Mouse (Mus musculus) stomach, embryonic 14.5 days (tissue): ENCODE data around the gene Ubac2. TPM values are rescaled to one million over a fixed set of nuclear protein-coding genes. Genes with fewer than 3 reads are reported as not detected.

ENCODE experiments used
- ATAC-seq: fragments of 200-750 bp; cut with Nextera tagmentation; 2 replicates; pipeline ENCODE4 v1.8.0; 2017; ENCODE audit warnings: low read depth, moderate TSS enrichment; ENCODE audit not compliant: insufficient number of reproducible peaks, insufficient read depth, low FRiP score
- H3K27ac ChIP-seq: fragments of 300-500 bp; sonication (generic); 2 replicates; pipeline ENCODE4 v1.5.1; 2014; ENCODE audit warnings: mild to moderate bottlenecking, low read length, moderate library complexity, mixed read lengths
- H3K27me3 ChIP-seq: fragments of 300-500 bp; sonication (generic); 2 replicates; pipeline ENCODE4 v1.6.1; 2014; ENCODE audit warnings: low read length, control low read depth, mixed read lengths; ENCODE audit not compliant: control insufficient read depth, insufficient read depth
- H3K36me3 ChIP-seq: fragments of 300-500 bp; sonication (generic); 2 replicates; pipeline ENCODE4 v1.6.1; 2014; ENCODE audit warnings: mild to moderate bottlenecking, control low read depth, low read length, moderate library complexity, mixed read lengths; ENCODE audit not compliant: control insufficient read depth, insufficient read depth
- H3K4me1 ChIP-seq: fragments of 300-500 bp; sonication (generic); 2 replicates; pipeline ENCODE4 v1.6.1; 2014; ENCODE audit warnings: low read length, control low read depth, mixed read lengths; ENCODE audit not compliant: control insufficient read depth, insufficient read depth
- H3K4me2 ChIP-seq: fragments of 300-500 bp; sonication (generic); replicated peaks from 2 replicates; pipeline ENCODE4 v1.6.1; 2014; ENCODE audit warnings: low read depth, low read length, control low read depth
- H3K4me3 ChIP-seq: fragments of 300-500 bp; sonication (generic); 2 replicates; pipeline ENCODE4 v1.5.1; 2014; ENCODE audit warnings: low read depth, low read length, control low read depth
- H3K9ac ChIP-seq: fragments of 300-500 bp; sonication (generic); replicated peaks from 2 replicates; pipeline ENCODE4 v1.6.1; 2014; ENCODE audit warnings: low read depth, mild to moderate bottlenecking, control low read depth, low read length, moderate library complexity, mixed read lengths
- H3K9me3 ChIP-seq: fragments of 300-500 bp; sonication (generic); 2 replicates; pipeline ENCODE4 v1.6.1; 2016; ENCODE audit warnings: low read depth, low read length, control low read depth; ENCODE audit not compliant: control insufficient read depth
- WGBS: fragments of 180-500 bp; shearing (Covaris S2); extraction: QIAGEN DNeasy Blood & Tissue Kit; methylation state at CpG from one replicate; pipeline ENCODE4 v1.1.7; 2014; 5-methylcytosine and 5-hydroxymethylcytosine counted together
- polyA plus RNA-seq: library from polyadenylated mRNA; unstranded; fragments of >200 nt; fragmentation: Nextera tagmentation; extraction: Ambion mirVana; gene quantifications from 2 replicates; pipeline ENCODE4 v1.2.1, GENCODE M21; 2014

The Ubac2 gene
- polyA plus RNA-seq, 1 experiment from 2014 or later, result 67.7 TPM

- no peak overlapping the region for H3K27ac ChIP-seq
- H3K36me3 ChIP-seq, result no peaks in the 10 kb centered on the region
- H3K4me3 ChIP-seq, result no peak overlapping the region
- no peak overlapping the region for H3K9ac ChIP-seq
- 89% methylated on average over 7 of the region's 7 CpGs for WGBS
- ATAC-seq, result no peak
- no peaks in the 10 kb centered on the region for H3K27me3 ChIP-seq
- no peaks in the 10 kb centered on the region for H3K4me1 ChIP-seq
- H3K4me2 ChIP-seq, result no peak overlapping the region
- no peaks in the 10 kb centered on the region for H3K9me3 ChIP-seq
These were observed 116.6 kb downstream of the Ubac2 start for GRCm38 (mm10) chr14:121994846-121995556.

GRCm38 (mm10) chr14:121995557-121995870 lies 117.1 kb downstream of the Ubac2 start:
- no peaks in the 10 kb centered on the region for H3K4me1 ChIP-seq
- no peak overlapping the region for H3K4me2 ChIP-seq
- no peaks in the 10 kb centered on the region for H3K9me3 ChIP-seq
- H3K9ac ChIP-seq, result no peak overlapping the region
- 79% methylated on average over 1 of the region's 1 CpGs for WGBS
- H3K27me3 ChIP-seq, result no peaks in the 10 kb centered on the region
- no peak overlapping the region for H3K27ac ChIP-seq
- ATAC-seq, result no peak
- no peaks in the 10 kb centered on the region for H3K36me3 ChIP-seq
- no peak overlapping the region for H3K4me3 ChIP-seq

GRCm38 (mm10) chr14:121996786-121997185 lies 118.4 kb downstream of the Ubac2 start:
- Histone ChIP-seq H3K9me3 (no peaks in the 10 kb centered on the region), H3K4me3 (no peak overlapping the region), H3K27ac (no peak overlapping the region), H3K36me3 (no peaks in the 10 kb centered on the region; the same call in 1 of the 2 replicates), H3K4me2 (no peak overlapping the region), H3K4me1 (no peaks in the 10 kb centered on the region), H3K27me3 (no peaks in the 10 kb centered on the region), H3K9ac (no peak overlapping the region)
- WGBS, result 85% methylated on average over 8 of the region's 8 CpGs
- no peak for ATAC-seq

GRCm38 (mm10) chr14:121999455-121999854 lies 121.0 kb downstream of the Ubac2 start:
- Histone ChIP-seq H3K27me3 (no peaks in the 10 kb centered on the region), H3K9ac (no peak overlapping the region), H3K9me3 (no peaks in the 10 kb centered on the region), H3K4me2 (no peak overlapping the region), H3K36me3 (no peaks in the 10 kb centered on the region; the same call in 1 of the 2 replicates), H3K4me1 (no peaks in the 10 kb centered on the region), H3K4me3 (no peak overlapping the region), H3K27ac (no peak overlapping the region)
- WGBS, result 78% methylated on average over 8 of the region's 8 CpGs
- ATAC-seq, result no peak

- Histone ChIP-seq H3K9ac (no peak overlapping the region), H3K9me3 (no peaks in the 10 kb centered on the region), H3K4me2 (no peak overlapping the region), H3K4me3 (no peak overlapping the region), H3K36me3 (no peaks in the 10 kb centered on the region; the same call in 1 of the 2 replicates), H3K27ac (no peak overlapping the region), H3K4me1 (no peaks in the 10 kb centered on the region), H3K27me3 (no peaks in the 10 kb centered on the region)
- no peak for ATAC-seq
- 94% methylated on average over 17 of the region's 17 CpGs for WGBS
These were observed 122.1 kb downstream of the Ubac2 start for GRCm38 (mm10) chr14:122000346-122001105.

- Histone ChIP-seq H3K36me3 (no peaks in the 10 kb centered on the region; the same call in 1 of the 2 replicates), H3K27ac (no peak overlapping the region), H3K4me1 (no peaks in the 10 kb centered on the region), H3K4me3 (no peak overlapping the region), H3K9ac (no peak overlapping the region), H3K4me2 (no peak overlapping the region), H3K9me3 (no peaks in the 10 kb centered on the region), H3K27me3 (no peaks in the 10 kb centered on the region)
- ATAC-seq, result no peak
- WGBS, result 94% methylated on average over 7 of the region's 7 CpGs
These were observed 123.8 kb downstream of the Ubac2 start for GRCm38 (mm10) chr14:122002224-122002623.

- no peaks in the 10 kb centered on the region for H3K9me3 ChIP-seq
- no peaks in the 10 kb centered on the region for H3K4me1 ChIP-seq
- peaks cover 2% of the 10 kb centered on the region; the same call in 1 of the 2 replicates for H3K36me3 ChIP-seq
- no peak overlapping the region for H3K4me2 ChIP-seq
- H3K9ac ChIP-seq, result no peak overlapping the region
- no peak overlapping the region for H3K4me3 ChIP-seq
- no peaks in the 10 kb centered on the region for H3K27me3 ChIP-seq
- ATAC-seq, result no peak
- no peak overlapping the region for H3K27ac ChIP-seq
These were observed 125.4 kb downstream of the Ubac2 start for GRCm38 (mm10) chr14:122003812-122004211.

- no peaks in the 10 kb centered on the region for H3K4me1 ChIP-seq
- no peak for ATAC-seq
- no peak overlapping the region for H3K4me2 ChIP-seq
- H3K27ac ChIP-seq, result no peak overlapping the region
- H3K9ac ChIP-seq, result no peak overlapping the region
- no peaks in the 10 kb centered on the region for H3K27me3 ChIP-seq
- no peaks in the 10 kb centered on the region for H3K9me3 ChIP-seq
- peaks cover 13% of the 10 kb centered on the region; the same call in 1 of the 2 replicates for H3K36me3 ChIP-seq
- 87% methylated on average over 4 of the region's 4 CpGs for WGBS
- H3K4me3 ChIP-seq, result no peak overlapping the region
These were observed 129.8 kb downstream of the Ubac2 start for GRCm38 (mm10) chr14:122008261-122008660.
